Mouse (Mus musculus): ENCODE results near the gene Gm12258. TPM values are rescaled to one million over a fixed set of nuclear protein-coding genes. Genes with fewer than 3 reads are reported as not detected.

The Gm12258 gene
- polyA plus RNA-seq, 1 experiment from 2014 or later: 16.6 TPM

DNA sequence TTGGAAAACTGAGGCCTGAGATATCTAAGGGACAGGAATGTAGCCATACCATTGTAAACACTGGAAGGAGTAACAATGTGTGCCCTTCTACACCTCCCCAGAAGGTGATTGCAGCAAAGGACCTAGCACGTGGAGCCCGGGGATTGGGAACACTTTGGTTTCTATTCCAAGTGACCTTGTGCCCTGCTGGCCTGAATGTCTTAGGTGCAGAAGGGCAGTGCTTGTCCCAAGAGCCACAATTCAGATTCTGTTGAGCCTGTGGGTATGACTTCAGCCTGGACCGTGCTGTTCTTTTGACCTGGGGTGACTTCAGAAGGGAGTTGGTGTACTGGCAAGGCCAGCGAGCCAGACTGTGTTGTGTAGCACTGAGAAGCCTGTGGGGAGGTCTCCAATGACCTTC lies 24.0 kb downstream of the Gm12258 start:
- WGBS: 88% methylated on average over 4 of the region's 4 CpGs

DNA sequence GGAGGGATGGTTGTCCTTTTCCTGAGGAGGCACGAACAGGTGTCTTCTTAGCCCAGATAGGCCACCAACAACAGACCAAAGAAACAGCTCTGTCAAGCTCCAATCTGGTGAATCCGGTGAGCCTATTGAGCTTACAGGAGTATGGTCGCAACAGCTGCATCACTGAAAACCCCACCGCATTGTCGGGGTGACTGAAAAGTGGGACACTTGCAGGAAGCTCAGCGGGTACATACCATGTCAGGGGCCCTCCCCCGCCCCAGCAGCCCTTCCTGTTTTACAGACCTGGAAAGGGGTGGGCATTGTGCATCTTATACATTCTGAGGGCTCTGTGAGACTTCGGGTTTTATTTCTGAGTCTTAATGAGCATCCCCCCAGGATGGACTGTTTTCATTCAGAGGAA lies 36.8 kb downstream of the Gm12258 start:
- DNase-seq (ENCODE audit: low spot score) (no peak), ATAC-seq (ENCODE audit: low FRiP score) (no peak)
- H3K9me3 ChIP-seq (ENCODE audit: control insufficient read depth, low read length): no peaks in the 10 kb centered on the region
- no peak overlapping the region for H3K4me2 ChIP-seq (replicated peaks; ENCODE audit: low read depth, low read length)
- 88% methylated on average over 8 of the region's 8 CpGs for WGBS
- H3K4me1 ChIP-seq (replicated peaks; ENCODE audit: control insufficient read depth, insufficient read depth, low read length): no peaks in the 10 kb centered on the region
- 0 out of 2 replicates have a peak, but pooled peaks cover 3% of the 10 kb centered on the region for H3K36me3 ChIP-seq (ENCODE audit: control insufficient read depth, insufficient read depth, low read length)
- H3K27ac ChIP-seq (ENCODE audit: low read depth, low read length): no peak overlapping the region
- no peak overlapping the region for H3K4me3 ChIP-seq (ENCODE audit: low read depth, low read length)
- H3K27me3 ChIP-seq (ENCODE audit: control insufficient read depth, insufficient read depth, low read length): no peaks in the 10 kb centered on the region
- H3K9ac ChIP-seq (ENCODE audit: low read depth, low read length): no peak overlapping the region

More for the DNA sequence above, 24.0 kb downstream of the Gm12258 start:
- Histone ChIP-seq H3K9ac (ENCODE audit: low read depth, low read length) (no peak overlapping the region), H3K4me2 (replicated peaks; ENCODE audit: low read depth, low read length) (no peak overlapping the region), H3K4me1 (replicated peaks; ENCODE audit: control insufficient read depth, insufficient read depth, low read length) (no peaks in the 10 kb centered on the region), H3K36me3 (ENCODE audit: control insufficient read depth, insufficient read depth, low read length) (0 out of 2 replicates have a peak, but pooled peaks cover 2% of the 10 kb centered on the region), H3K4me3 (ENCODE audit: low read depth, low read length) (no peak overlapping the region), H3K27me3 (ENCODE audit: control insufficient read depth, insufficient read depth, low read length) (no peaks in the 10 kb centered on the region), H3K27ac (ENCODE audit: low read depth, low read length) (no peak overlapping the region), H3K9me3 (ENCODE audit: control insufficient read depth, low read length) (no peaks in the 10 kb centered on the region)
- DNase-seq (ENCODE audit: low spot score) (no peak), ATAC-seq (ENCODE audit: low FRiP score) (no peak)

DNA sequence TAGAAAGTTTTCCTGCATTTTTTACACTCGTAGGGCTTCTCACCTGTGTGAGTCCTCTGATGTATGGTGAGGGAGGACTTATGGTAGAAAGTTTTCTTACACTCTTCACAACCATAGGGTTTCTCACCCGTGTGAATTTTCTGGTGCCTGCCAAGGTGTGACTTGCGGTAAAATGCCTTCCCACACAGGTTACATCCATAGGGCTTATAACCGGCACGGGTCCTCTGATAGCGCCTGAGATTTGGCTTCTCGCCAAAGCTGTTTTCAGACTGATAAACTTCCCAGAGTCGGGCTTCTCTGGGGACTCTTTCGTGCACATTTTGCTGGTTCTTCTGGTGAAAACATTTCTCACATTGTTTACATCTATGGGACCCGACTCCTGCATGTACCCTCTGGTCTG lies 43.6 kb downstream of the Gm12258 start:
- no peaks in the 10 kb centered on the region for H3K9me3 ChIP-seq (ENCODE audit: control insufficient read depth, low read length)
- H3K27ac ChIP-seq (ENCODE audit: low read depth, low read length): no peak overlapping the region
- no peak for ATAC-seq (ENCODE audit: low FRiP score)
- H3K9ac ChIP-seq (ENCODE audit: low read depth, low read length): no peak overlapping the region
- peaks cover 6% of the 10 kb centered on the region; the same call in 1 of the 2 replicates for H3K36me3 ChIP-seq (ENCODE audit: control insufficient read depth, insufficient read depth, low read length)
- H3K4me2 ChIP-seq (replicated peaks; ENCODE audit: low read depth, low read length): no peak overlapping the region
- no peak for DNase-seq (ENCODE audit: low spot score)
- no peaks in the 10 kb centered on the region for H3K27me3 ChIP-seq (ENCODE audit: control insufficient read depth, insufficient read depth, low read length)
- no peak overlapping the region for H3K4me3 ChIP-seq (ENCODE audit: low read depth, low read length)
- H3K4me1 ChIP-seq (replicated peaks; ENCODE audit: control insufficient read depth, insufficient read depth, low read length): no peaks in the 10 kb centered on the region
- 97% methylated on average over 10 of the region's 10 CpGs for WGBS

DNA sequence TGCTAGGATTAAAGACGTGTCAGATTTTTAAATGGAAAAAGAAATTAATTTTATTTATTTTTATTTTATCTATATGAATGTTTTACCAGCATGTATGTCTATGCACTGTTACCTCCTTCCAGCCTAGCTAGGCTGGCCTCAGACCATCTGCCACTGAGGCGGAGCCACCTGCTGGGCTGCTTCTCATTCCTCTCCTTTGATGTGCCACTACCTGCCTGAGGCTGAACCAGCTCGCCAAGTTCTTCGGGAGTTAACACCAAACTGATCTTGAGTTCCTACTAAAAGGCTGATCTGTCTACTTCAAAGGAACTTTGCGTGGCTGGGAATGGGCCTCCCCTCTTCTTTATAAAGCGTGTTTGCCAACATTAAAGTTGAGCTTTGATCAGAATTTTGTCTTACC lies 47.5 kb downstream of the Gm12258 start:
- WGBS: 75% methylated on average over 6 of the region's 6 CpGs
- Histone ChIP-seq H3K4me2 (replicated peaks; ENCODE audit: low read depth, low read length) (no peak overlapping the region), H3K27me3 (ENCODE audit: control insufficient read depth, insufficient read depth, low read length) (no peaks in the 10 kb centered on the region), H3K36me3 (ENCODE audit: control insufficient read depth, insufficient read depth, low read length) (peaks cover 6% of the 10 kb centered on the region; the same call in 1 of the 2 replicates), H3K9ac (ENCODE audit: low read depth, low read length) (no peak overlapping the region), H3K4me1 (replicated peaks; ENCODE audit: control insufficient read depth, insufficient read depth, low read length) (no peaks in the 10 kb centered on the region), H3K4me3 (ENCODE audit: low read depth, low read length) (no peak overlapping the region), H3K9me3 (ENCODE audit: control insufficient read depth, low read length) (no peaks in the 10 kb centered on the region), H3K27ac (ENCODE audit: low read depth, low read length) (no peak overlapping the region)
- no peak for ATAC-seq (ENCODE audit: low FRiP score)
- no peak for DNase-seq (ENCODE audit: low spot score)

DNA sequence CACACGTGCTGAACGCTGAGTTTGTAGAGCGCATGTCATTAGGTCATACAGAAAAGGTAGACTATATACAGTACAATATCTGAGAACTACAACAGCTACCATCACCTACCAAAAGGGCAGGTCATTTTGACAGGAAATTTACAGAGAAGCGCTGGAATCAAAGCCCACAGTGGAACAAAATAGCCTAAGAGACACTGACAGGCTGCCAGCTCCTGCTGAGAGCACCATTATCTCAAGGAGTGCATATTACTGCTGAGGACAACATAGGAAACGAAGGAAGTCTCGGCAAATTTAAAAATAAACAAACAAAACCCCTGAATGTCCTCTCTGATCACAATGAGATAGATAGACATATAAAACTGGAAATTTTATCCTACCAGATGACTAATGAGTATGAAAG lies 50.5 kb downstream of the Gm12258 start:
- Histone ChIP-seq H3K4me1 (replicated peaks; ENCODE audit: control insufficient read depth, insufficient read depth, low read length) (no peaks in the 10 kb centered on the region), H3K4me3 (ENCODE audit: low read depth, low read length) (no peak overlapping the region), H3K27ac (ENCODE audit: low read depth, low read length) (no peak overlapping the region), H3K9ac (ENCODE audit: low read depth, low read length) (no peak overlapping the region), H3K36me3 (ENCODE audit: control insufficient read depth, insufficient read depth, low read length) (peaks cover 4% of the 10 kb centered on the region; the same call in 1 of the 2 replicates), H3K4me2 (replicated peaks; ENCODE audit: low read depth, low read length) (no peak overlapping the region), H3K27me3 (ENCODE audit: control insufficient read depth, insufficient read depth, low read length) (no peaks in the 10 kb centered on the region), H3K9me3 (ENCODE audit: control insufficient read depth, low read length) (no peaks in the 10 kb centered on the region)
- DNase-seq (ENCODE audit: low spot score) (no peak), ATAC-seq (ENCODE audit: low FRiP score) (no peak)
- WGBS: 86% methylated on average over 6 of the region's 6 CpGs

DNA sequence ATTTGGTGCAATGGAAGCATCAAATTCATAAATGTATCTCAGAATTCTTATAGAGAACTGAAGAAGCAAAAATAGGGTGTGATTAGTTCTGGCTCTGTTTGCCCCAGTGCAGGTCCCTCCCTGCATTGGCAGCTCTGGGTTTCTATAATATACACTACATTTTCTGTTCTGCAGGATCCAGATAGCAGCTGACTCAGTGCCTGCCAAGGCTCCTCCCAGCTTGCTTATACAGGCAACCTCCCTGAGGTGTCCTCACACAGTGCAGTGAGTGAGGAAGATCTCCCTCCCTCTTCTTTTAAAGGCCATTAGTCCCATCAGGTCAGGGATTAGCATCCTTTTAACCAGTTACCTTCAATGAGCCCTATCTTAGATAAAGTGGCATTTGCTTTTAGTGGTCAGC lies 54.1 kb downstream of the Gm12258 start:
- no peaks in the 10 kb centered on the region for H3K27me3 ChIP-seq (ENCODE audit: control insufficient read depth, insufficient read depth, low read length)
- DNase-seq (ENCODE audit: low spot score) (no peak), ATAC-seq (ENCODE audit: low FRiP score) (no peak)
- H3K4me1 ChIP-seq (replicated peaks; ENCODE audit: control insufficient read depth, insufficient read depth, low read length): no peaks in the 10 kb centered on the region
- H3K36me3 ChIP-seq (ENCODE audit: control insufficient read depth, insufficient read depth, low read length): peaks cover 4% of the 10 kb centered on the region; the same call in 1 of the 2 replicates
- H3K9me3 ChIP-seq (ENCODE audit: control insufficient read depth, low read length): no peaks in the 10 kb centered on the region
- no peak overlapping the region for H3K9ac ChIP-seq (ENCODE audit: low read depth, low read length)
- H3K27ac ChIP-seq (ENCODE audit: low read depth, low read length): no peak overlapping the region
- H3K4me3 ChIP-seq (ENCODE audit: low read depth, low read length): no peak overlapping the region
- no peak overlapping the region for H3K4me2 ChIP-seq (replicated peaks; ENCODE audit: low read depth, low read length)

DNA sequence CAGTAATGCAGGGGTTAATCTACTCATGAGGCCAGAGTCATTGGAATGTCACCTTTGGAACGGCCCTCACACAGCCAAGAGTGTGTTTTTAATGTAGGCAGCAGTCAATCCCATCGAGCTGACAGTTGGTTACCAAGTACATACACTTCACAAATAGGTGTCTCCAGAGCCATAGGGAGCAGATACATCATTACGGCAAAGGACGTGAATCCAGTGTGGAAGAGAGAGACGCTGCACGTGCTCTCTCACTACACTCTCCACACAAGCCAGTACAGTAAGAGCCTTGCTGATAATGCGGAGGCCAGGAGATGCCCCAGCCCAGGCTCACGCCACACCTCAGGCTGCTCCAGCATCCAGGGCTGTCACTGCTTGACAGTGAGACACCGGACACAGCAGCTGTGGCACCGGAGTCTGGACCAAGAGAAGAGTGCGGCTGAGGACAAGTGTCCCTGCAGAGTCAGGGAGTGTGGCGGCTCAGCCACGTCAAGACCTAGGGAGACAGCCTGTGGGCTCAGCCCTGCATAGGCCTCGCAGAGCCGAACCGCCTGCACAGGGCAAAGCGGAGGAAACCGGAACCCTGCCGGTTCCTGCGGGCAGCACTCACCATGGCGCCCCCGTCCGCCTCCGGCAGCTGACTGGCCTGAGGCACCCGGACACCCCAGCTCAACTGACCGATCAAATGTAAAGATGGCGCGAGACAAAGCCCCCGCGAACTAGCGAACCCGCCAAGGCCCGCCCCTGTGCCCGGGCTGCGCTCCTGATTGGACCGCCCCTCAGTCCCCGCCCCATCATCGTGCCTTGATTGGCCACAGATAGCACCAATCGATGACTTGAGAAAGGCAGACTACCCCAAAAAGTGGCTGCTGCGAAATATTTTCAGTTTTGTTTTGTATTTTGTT lies 56.8 kb downstream of the Gm12258 start, which contains the start of gene Zfp39:
Gene Zfp39 (minus strand): TSS at position 715 of the 899 bp plus-strand sequence.
- Histone ChIP-seq H3K4me2 (replicated peaks; ENCODE audit: low read depth, low read length) (peak within 1 kb of the TSS; percentile 87), H3K27ac (ENCODE audit: low read depth, low read length) (peak within 1 kb of the TSS; percentile 56), H3K4me1 (replicated peaks; ENCODE audit: control insufficient read depth, insufficient read depth, low read length) (no peaks in the 10 kb centered on the region), H3K27me3 (ENCODE audit: control insufficient read depth, insufficient read depth, low read length) (no peaks in the 10 kb centered on the region), H3K4me3 (ENCODE audit: low read depth, low read length) (peak within 1 kb of the TSS; percentile 79), H3K36me3 (ENCODE audit: control insufficient read depth, insufficient read depth, low read length) (peaks cover 4% of the 10 kb centered on the region; the same call in 1 of the 2 replicates), H3K9ac (ENCODE audit: low read depth, low read length) (peak within 1 kb of the TSS; percentile 91), H3K9me3 (ENCODE audit: control insufficient read depth, low read length) (no peaks in the 10 kb centered on the region)
- 1% methylated on average over 40 of the region's 40 CpGs for WGBS
- peak; percentile 95 for DNase-seq (ENCODE audit: low spot score)
- peak; percentile 99 for ATAC-seq (ENCODE audit: low FRiP score)

DNA sequence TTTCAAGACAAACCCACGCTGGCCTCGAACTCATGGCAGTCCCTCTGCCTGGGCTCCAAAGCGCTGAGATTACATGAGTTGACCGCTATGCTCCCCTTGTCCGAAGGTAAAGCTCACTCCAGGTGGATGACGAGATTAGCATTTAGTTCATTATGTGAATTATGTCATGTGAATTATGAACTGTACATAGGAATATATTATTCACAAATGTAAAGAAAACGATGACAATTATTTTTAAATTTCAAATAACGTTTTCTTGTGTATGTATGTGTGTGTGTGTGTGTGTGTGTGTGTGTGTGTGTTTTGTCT lies 57.4 kb downstream of the Gm12258 start:
- H3K27ac ChIP-seq (ENCODE audit: low read depth, low read length): no peak overlapping the region
- DNase-seq (ENCODE audit: low spot score) (no peak), ATAC-seq (ENCODE audit: low FRiP score) (no peak; the same call in 1 of the 2 replicates)
- H3K4me1 ChIP-seq (replicated peaks; ENCODE audit: control insufficient read depth, insufficient read depth, low read length): no peaks in the 10 kb centered on the region
- 6% methylated on average over 8 of the region's 8 CpGs for WGBS
- H3K9me3 ChIP-seq (ENCODE audit: control insufficient read depth, low read length): no peaks in the 10 kb centered on the region
- H3K9ac ChIP-seq (ENCODE audit: low read depth, low read length): no peak overlapping the region
- H3K36me3 ChIP-seq (ENCODE audit: control insufficient read depth, insufficient read depth, low read length): peaks cover 4% of the 10 kb centered on the region; the same call in 1 of the 2 replicates
- H3K4me3 ChIP-seq (ENCODE audit: low read depth, low read length): peak overlapping the region; percentile 79
- no peaks in the 10 kb centered on the region for H3K27me3 ChIP-seq (ENCODE audit: control insufficient read depth, insufficient read depth, low read length)
- peak overlapping the region; percentile 87 for H3K4me2 ChIP-seq (replicated peaks; ENCODE audit: low read depth, low read length)

DNA sequence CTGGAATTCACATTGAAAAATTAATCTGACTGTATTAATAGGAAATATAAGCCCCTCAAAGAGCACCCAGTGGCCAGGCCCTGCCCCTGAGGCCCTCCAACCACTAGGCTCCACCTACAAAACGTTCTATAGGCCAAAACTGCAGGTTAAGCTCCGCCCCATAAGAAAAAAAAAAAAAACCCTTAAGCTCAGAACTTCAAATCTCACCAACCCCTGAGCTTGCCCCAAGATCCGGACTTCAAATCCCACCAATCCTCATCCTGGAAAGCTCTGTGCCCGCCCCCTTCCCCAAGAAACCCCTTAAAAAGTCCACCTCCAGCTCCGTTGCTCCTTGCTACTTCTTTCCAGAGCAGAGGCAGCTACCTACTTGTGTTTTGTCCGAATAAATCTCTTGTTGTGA lies 57.9 kb downstream of the Gm12258 start:
- WGBS: 49% methylated on average over 6 of the region's 6 CpGs

More for the DNA sequence above, 57.9 kb downstream of the Gm12258 start:
- ATAC-seq (ENCODE audit: low FRiP score) (no peak), DNase-seq (ENCODE audit: low spot score) (peak; percentile 28)
- no peaks in the 10 kb centered on the region for H3K4me1 ChIP-seq (replicated peaks; ENCODE audit: control insufficient read depth, insufficient read depth, low read length)
- H3K27me3 ChIP-seq (ENCODE audit: control insufficient read depth, insufficient read depth, low read length): no peaks in the 10 kb centered on the region
- H3K27ac ChIP-seq (ENCODE audit: low read depth, low read length): no peak overlapping the region
- no peak overlapping the region for H3K9ac ChIP-seq (ENCODE audit: low read depth, low read length)
- H3K9me3 ChIP-seq (ENCODE audit: control insufficient read depth, low read length): no peaks in the 10 kb centered on the region
- no peak overlapping the region for H3K4me3 ChIP-seq (ENCODE audit: low read depth, low read length)
- H3K36me3 ChIP-seq (ENCODE audit: control insufficient read depth, insufficient read depth, low read length): peaks cover 4% of the 10 kb centered on the region; the same call in 1 of the 2 replicates
- no peak overlapping the region for H3K4me2 ChIP-seq (replicated peaks; ENCODE audit: low read depth, low read length)
